Mouse (Mus musculus) MEL (cell line): ENCODE data around the gene 1190005I06Rik. TPM values are rescaled to one million over a fixed set of nuclear protein-coding genes. Genes with fewer than 3 reads are reported as not detected.

ENCODE experiments used
- DNase-seq: peaks from one replicate; pipeline ENCODE4 v3.0.0; 2011; ENCODE audit warnings: low read depth, low spot score
- H3K27ac ChIP-seq: 2 replicates; pipeline ENCODE4 v1.5.1; 2012; ENCODE audit warnings: low read depth, mild to moderate bottlenecking, control low read depth, low read length, moderate library complexity; ENCODE audit not compliant: control insufficient read depth
- H3K27me3 ChIP-seq, 2 experiments: fragments of 150-350 bp in 1 of 2; sonication (generic) in 1 of 2; 2 replicates each; pipeline ENCODE4 v1.6.1; 2012; ENCODE audit warnings: low read length in 2 of 2, mild to moderate bottlenecking in 2 of 2, improper control_type of control experiment in 1 of 2, moderate library complexity in 1 of 2; ENCODE audit not compliant: insufficient read depth in 2 of 2, control insufficient read depth in 1 of 2
- H3K36me3 ChIP-seq, 2 experiments: 2 replicates each; pipeline ENCODE4 v1.6.1; 2012 to 2014; ENCODE audit warnings: low read length in 2 of 2, improper control_type of control experiment in 1 of 2, inconsistent platforms in 1 of 2, mild to moderate bottlenecking in 1 of 2; ENCODE audit not compliant: insufficient read depth in 2 of 2, control insufficient read depth in 1 of 2
- H3K4me1 ChIP-seq, 2 experiments: fragments of 150-350 bp in 1 of 2; sonication (generic) in 1 of 2; 2 replicates each; pipeline ENCODE4 v1.6.1; 2012; ENCODE audit warnings: low read length in 2 of 2, improper control_type of control experiment in 1 of 2, mild to moderate bottlenecking in 1 of 2; ENCODE audit not compliant: insufficient read depth in 2 of 2, control insufficient read depth in 1 of 2
- H3K4me3 ChIP-seq, 2 experiments: fragments of 150-350 bp in 1 of 2; sonication (generic) in 1 of 2; 2 replicates each; pipeline ENCODE4 v1.5.1; 2012; ENCODE audit warnings: low read depth in 2 of 2, low read length in 2 of 2, mild to moderate bottlenecking in 2 of 2, moderate library complexity in 2 of 2, control low read depth in 1 of 2, improper control_type of control experiment in 1 of 2; ENCODE audit not compliant: control insufficient read depth in 1 of 2, insufficient read depth in 1 of 2
- H3K79me2 ChIP-seq: 2 replicates; pipeline ENCODE4 v1.6.1; 2012; ENCODE audit warnings: mild to moderate bottlenecking, low read length, moderate library complexity; ENCODE audit not compliant: control insufficient read depth, poor library complexity, insufficient read depth
- H3K9ac ChIP-seq: 2 replicates; pipeline ENCODE4 v1.6.1; 2012; ENCODE audit warnings: low read depth, mild to moderate bottlenecking, control low read depth, low read length, moderate library complexity; ENCODE audit not compliant: control insufficient read depth, poor library complexity, severe bottlenecking
- H3K9me3 ChIP-seq: fragments of 150-350 bp; sonication (generic); replicated peaks from 2 replicates; pipeline ENCODE4 v1.6.1; 2012; ENCODE audit warnings: mild to moderate bottlenecking, low read length, improper control_type of control experiment, moderate library complexity; ENCODE audit not compliant: insufficient read depth
- BHLHE40 ChIP-seq: IDR thresholded peaks from 2 replicates; pipeline ENCODE4 v1.6.1; 2012; ENCODE audit warnings: low read depth, mild to moderate bottlenecking, inconsistent platforms, low read length, improper control_type of control experiment, borderline replicate concordance
- CHD2 ChIP-seq: IDR thresholded peaks from 2 replicates; pipeline ENCODE4 v1.6.1; 2011; ENCODE audit warnings: low read length, improper control_type of control experiment
- CTCF ChIP-seq, 3 experiments: IDR thresholded peaks in 2 of 3; conservative IDR thresholded peaks in 1 of 3; 2 replicates each; pipeline ENCODE4 v1.5.1; 2011 to 2012; ENCODE audit warnings: low read length in 3 of 3, low read depth in 2 of 3, mild to moderate bottlenecking in 2 of 3, improper control_type of control experiment in 1 of 3, inconsistent platforms in 1 of 3, mixed read lengths in 1 of 3, moderate library complexity in 1 of 3; ENCODE audit not compliant: control insufficient read depth in 1 of 3, insufficient read depth in 1 of 3, poor library complexity in 1 of 3, severe bottlenecking in 1 of 3
- E2F4 ChIP-seq: IDR thresholded peaks from 2 replicates; pipeline ENCODE4 v1.6.1; 2011; ENCODE audit warnings: low read depth, low read length, improper control_type of control experiment, borderline replicate concordance
- ELF1 ChIP-seq: IDR thresholded peaks from 2 replicates; pipeline ENCODE4 v1.6.1; 2014; ENCODE audit warnings: low read depth, mild to moderate bottlenecking, inconsistent platforms, low read length, improper control_type of control experiment, moderate library complexity
- EP300 ChIP-seq, 2 experiments: IDR thresholded peaks; 2 replicates each; pipeline ENCODE4 v1.6.1; 2011; ENCODE audit warnings: improper control_type of control experiment in 2 of 2, low read length in 2 of 2, low read depth in 1 of 2, mild to moderate bottlenecking in 1 of 2
- ETS1 ChIP-seq: IDR thresholded peaks from 2 replicates; pipeline ENCODE4 v1.6.1; 2012; ENCODE audit warnings: low read depth, mild to moderate bottlenecking, inconsistent platforms, low read length, improper control_type of control experiment, moderate library complexity
- GABPA ChIP-seq: IDR thresholded peaks from 2 replicates; pipeline ENCODE4 v1.6.1; 2012; ENCODE audit warnings: low read depth, mild to moderate bottlenecking, inconsistent platforms, low read length, improper control_type of control experiment, moderate library complexity
- KAT2A ChIP-seq: conservative IDR thresholded peaks from 2 replicates; pipeline ENCODE4 v1.6.1; 2012; ENCODE audit warnings: low read depth, low read length, improper control_type of control experiment, inconsistent platforms
- MAFK ChIP-seq: IDR thresholded peaks from 2 replicates; pipeline ENCODE4 v1.6.1; 2011; ENCODE audit warnings: low read depth, mild to moderate bottlenecking, low read length, improper control_type of control experiment, borderline replicate concordance
- MAX ChIP-seq: IDR thresholded peaks from 2 replicates; pipeline ENCODE4 v1.6.1; 2011; ENCODE audit warnings: low read length, improper control_type of control experiment
- NRF1 ChIP-seq: IDR thresholded peaks from 2 replicates; pipeline ENCODE4 v1.6.1; 2014; ENCODE audit warnings: low read depth, mild to moderate bottlenecking, inconsistent platforms, low read length, improper control_type of control experiment, moderate library complexity; ENCODE audit not compliant: poor library complexity, insufficient read depth, severe bottlenecking
- POLR2A ChIP-seq, 2 experiments: IDR thresholded peaks; 2 replicates each; pipeline ENCODE4 v1.6.1; 2011 to 2012; ENCODE audit warnings: low read length in 2 of 2, mild to moderate bottlenecking in 2 of 2, control low read depth in 1 of 2, improper control_type of control experiment in 1 of 2, low read depth in 1 of 2, moderate library complexity in 1 of 2; ENCODE audit not compliant: control insufficient read depth in 1 of 2, insufficient read depth in 1 of 2, poor library complexity in 1 of 2
- POLR2AphosphoS5 ChIP-seq: IDR thresholded peaks from 2 replicates; pipeline ENCODE4 v1.6.1; 2012; ENCODE audit warnings: low read depth, borderline replicate concordance, mild to moderate bottlenecking, inconsistent platforms, low read length, moderate library complexity, mixed read lengths
- RAD21 ChIP-seq: IDR thresholded peaks from 2 replicates; pipeline ENCODE4 v1.6.1; 2011; ENCODE audit warnings: mild to moderate bottlenecking, low read depth, low read length, improper control_type of control experiment
- RCOR1 ChIP-seq: IDR thresholded peaks from 2 replicates; pipeline ENCODE4 v1.6.1; 2012; ENCODE audit warnings: low read depth, mild to moderate bottlenecking, inconsistent platforms, low read length, improper control_type of control experiment
- TAL1 ChIP-seq: IDR thresholded peaks from 2 replicates; pipeline ENCODE4 v1.6.1; 2012; ENCODE audit warnings: mild to moderate bottlenecking, inconsistent platforms, low read length, moderate library complexity, mixed read lengths
- TBP ChIP-seq: IDR thresholded peaks from 2 replicates; pipeline ENCODE4 v1.8.0; 2011; ENCODE audit warnings: low read depth, low read length, improper control_type of control experiment
- TCF12 ChIP-seq: IDR thresholded peaks from 2 replicates; pipeline ENCODE4 v1.6.1; 2014; ENCODE audit warnings: low read depth, mild to moderate bottlenecking, inconsistent platforms, low read length, improper control_type of control experiment, moderate library complexity
- USF2 ChIP-seq, 2 experiments: IDR thresholded peaks; 2 replicates each; pipeline ENCODE4 v1.6.1; 2011 to 2012; ENCODE audit warnings: improper control_type of control experiment in 2 of 2, low read length in 2 of 2, borderline replicate concordance in 1 of 2, inconsistent platforms in 1 of 2, low read depth in 1 of 2, mild to moderate bottlenecking in 1 of 2; ENCODE audit not compliant: insufficient read depth in 1 of 2
- ZC3H11A ChIP-seq: IDR thresholded peaks from 2 replicates; pipeline ENCODE4 v1.6.1; 2012; ENCODE audit warnings: low read depth, mild to moderate bottlenecking, inconsistent platforms, low read length, improper control_type of control experiment
- polyA plus RNA-seq, 2 experiments: library from polyadenylated mRNA; stranded (reverse) in 1 of 2; unstranded in 1 of 2; fragments of >175 nt in 1 of 2; fragments of >200 nt in 1 of 2; gene quantifications; 2 replicates each; pipeline versions ENCODE4 v1.2.1 to v1.2.4; 2012; ENCODE audit warnings: low replicate concordance in 2 of 2, low read depth in 1 of 2; ENCODE audit not compliant: insufficient read length in 2 of 2, insufficient read depth in 1 of 2, missing spikeins in 1 of 2
- total RNA-seq: library from RNA; depleted of rRNA; stranded (reverse); fragments of 300-350 nt; gene quantifications from 2 replicates; pipeline ENCODE4 v1.2.3, GENCODE M21; 2012

1190005I06Rik gene
- total and polyA plus RNA-seq, 3 experiments, result 2.1 to 2.3 TPM; not detected in 1

DNA sequence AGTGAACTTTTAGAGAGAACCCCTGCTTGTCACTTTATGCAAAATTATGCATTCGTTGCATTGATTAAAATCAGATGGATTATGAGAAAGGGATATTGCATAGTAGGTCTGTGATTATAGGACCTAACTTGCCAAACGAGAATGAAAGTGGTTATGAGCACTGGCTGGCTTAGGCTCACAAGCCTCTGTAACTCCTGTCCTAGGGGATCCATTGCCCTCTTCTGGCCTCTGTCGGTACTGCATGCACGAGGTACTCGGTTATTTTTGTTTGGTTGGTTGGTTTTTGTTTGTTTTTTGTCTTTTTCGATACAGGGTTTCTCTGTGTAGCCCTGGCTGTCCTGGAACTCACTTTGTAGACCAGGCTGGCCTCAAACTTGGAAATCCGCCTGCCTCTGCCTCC is 39.5 kb downstream of the 1190005I06Rik start (continued):
- TF ChIP-seq POLR2AphosphoS5, result no peak
- no peak for TF ChIP-seq MAFK
- TF ChIP-seq MAX, result no peak
- no peak for TF ChIP-seq KAT2A
- no peak for TF ChIP-seq USF2 (IDR thresholded peaks at IDR 0.05; ENCODE audit: borderline replicate concordance in 1 of 2, insufficient read depth in 1 of 2, low read depth in 1 of 2, low read length in 2 of 2)
- peak; percentile 78 to 93 (median 80) for TF ChIP-seq CTCF (IDR thresholded peaks at IDR 0.05 in 2 of 3, conservative IDR thresholded peaks at IDR 0.05 in 1 of 3; ENCODE audit: control insufficient read depth in 1 of 3, insufficient read depth in 1 of 3, low read depth in 2 of 3, low read length in 3 of 3, poor library complexity in 1 of 3, severe bottlenecking in 1 of 3)
- TF ChIP-seq RCOR1, result no peak
- TF ChIP-seq E2F4, result no peak
- no peak for TF ChIP-seq EP300 (IDR thresholded peaks at IDR 0.05; ENCODE audit: low read depth in 1 of 2, low read length in 2 of 2)
- no peak for TF ChIP-seq BHLHE40
- no peak for TF ChIP-seq TBP

DNA sequence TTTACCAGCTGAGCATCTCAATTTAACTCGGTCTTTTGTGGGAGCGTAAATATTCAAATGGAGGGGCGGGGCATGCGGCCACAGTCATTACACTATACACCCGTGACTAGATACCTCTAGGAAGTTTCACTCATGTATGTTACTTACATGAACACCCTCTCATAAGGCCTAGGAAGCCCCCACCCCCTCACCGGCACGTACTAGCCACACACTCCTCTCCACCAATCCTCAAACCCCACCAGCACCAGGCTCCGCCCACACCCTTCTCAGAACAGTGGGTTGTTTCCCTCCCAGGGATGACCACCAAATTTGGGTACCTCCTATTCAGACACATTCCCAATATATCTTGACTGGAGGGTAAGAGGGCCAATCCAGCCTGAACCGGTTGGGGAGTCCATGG is 40.0 kb downstream of the 1190005I06Rik start:
- H3K79me2 ChIP-seq, result no peaks in the 10 kb centered on the region
- peak overlapping the region; percentile 43 to 84 for H3K4me3 ChIP-seq
- peak overlapping the region; percentile 40 for H3K9ac ChIP-seq
- no peak for DNase-seq
- no peaks in the 10 kb centered on the region for H3K9me3 ChIP-seq
- TF ChIP-seq USF2 (IDR thresholded peaks at IDR 0.05; ENCODE audit: borderline replicate concordance in 1 of 2, insufficient read depth in 1 of 2, low read depth in 1 of 2, low read length in 2 of 2) (no peak), E2F4 (no peak), KAT2A (no peak)
- H3K4me1 ChIP-seq, result peaks cover 2 to 3% of the 10 kb centered on the region in 2 experiments; a peak in 2 of 4 replicates
- H3K27ac ChIP-seq, result no peak overlapping the region
- H3K36me3 ChIP-seq, result peaks cover 0 to 3% of the 10 kb centered on the region in 2 experiments; a peak in 1 of 4 replicates
- no peaks in the 10 kb centered on the region for H3K27me3 ChIP-seq

DNA sequence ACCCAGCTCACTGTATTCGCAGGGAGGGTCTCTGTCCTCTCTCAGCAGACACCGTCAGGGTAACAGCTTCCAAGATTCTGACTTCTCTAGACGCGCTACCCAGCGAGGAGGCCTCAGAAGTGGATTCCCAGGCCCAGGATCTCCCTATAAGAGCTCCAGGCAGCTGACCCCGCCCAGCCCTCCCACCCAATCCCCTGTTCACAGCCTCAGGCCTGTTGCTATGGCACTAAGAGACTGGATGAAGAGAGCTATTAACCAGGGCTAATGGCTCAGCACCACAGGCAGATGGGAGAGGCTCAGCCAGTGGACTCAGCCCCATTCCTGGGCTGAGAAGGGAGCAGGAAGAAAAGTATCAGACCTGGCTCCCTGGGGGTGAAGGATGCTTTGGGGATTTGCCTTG is 44.8 kb downstream of the 1190005I06Rik start:
- TF ChIP-seq TAL1 (no peak), ZC3H11A (no peak), CHD2 (no peak), GABPA (no peak), ELF1 (no peak), TCF12 (no peak), RAD21 (no peak), ETS1 (no peak), TBP (no peak), POLR2A (IDR thresholded peaks at IDR 0.05; ENCODE audit: control insufficient read depth in 1 of 2, insufficient read depth in 1 of 2, low read depth in 1 of 2, low read length in 2 of 2, poor library complexity in 1 of 2) (no peak), NRF1 (no peak)
- no peak for DNase-seq
- H3K27ac ChIP-seq, result no peak overlapping the region

More for the DNA sequence above, 44.8 kb downstream of the 1190005I06Rik start:
- H3K27me3 ChIP-seq, result no peaks in the 10 kb centered on the region
- no peaks in the 10 kb centered on the region for H3K79me2 ChIP-seq
- H3K4me3 ChIP-seq, result no peak overlapping the region
- H3K4me1 ChIP-seq, result peaks cover 2 to 3% of the 10 kb centered on the region in 2 experiments; a peak in 2 of 4 replicates
- H3K36me3 ChIP-seq, result no peaks in the 10 kb centered on the region; a peak in 1 of 4 replicates
- H3K9ac ChIP-seq, result no peak overlapping the region
- H3K9me3 ChIP-seq, result no peaks in the 10 kb centered on the region
